Mouse (Mus musculus): ENCODE results near the gene Pus1. TPM values are rescaled to one million over a fixed set of nuclear protein-coding genes. Genes with fewer than 3 reads are reported as not detected.

Gene Pus1
- polyA plus RNA-seq, 1 experiment from 2014 or later: 31.3 TPM

DNA sequence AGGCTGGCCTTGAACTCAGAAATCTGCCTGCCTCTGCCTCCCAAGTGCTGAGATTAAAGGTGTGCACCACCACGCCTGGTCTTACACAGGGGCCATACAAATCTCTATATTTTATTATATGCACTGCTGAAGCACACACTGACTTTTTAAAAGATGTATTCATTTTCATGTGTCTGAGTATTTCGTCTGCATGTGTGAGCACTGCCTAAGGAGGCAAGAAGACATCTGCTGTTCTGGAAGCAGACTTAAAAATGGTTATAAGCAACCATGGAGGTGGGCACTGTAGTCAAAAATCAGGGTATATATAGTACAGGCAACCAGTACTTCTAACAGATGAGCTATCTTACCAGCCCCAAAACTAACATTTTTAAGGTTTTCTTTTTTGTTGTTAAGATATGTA is 49.2 kb downstream of the Pus1 start:
- peaks cover 35% of the 10 kb centered on the region for H3K36me3 ChIP-seq (ENCODE audit: control insufficient read depth, insufficient read depth)

DNA sequence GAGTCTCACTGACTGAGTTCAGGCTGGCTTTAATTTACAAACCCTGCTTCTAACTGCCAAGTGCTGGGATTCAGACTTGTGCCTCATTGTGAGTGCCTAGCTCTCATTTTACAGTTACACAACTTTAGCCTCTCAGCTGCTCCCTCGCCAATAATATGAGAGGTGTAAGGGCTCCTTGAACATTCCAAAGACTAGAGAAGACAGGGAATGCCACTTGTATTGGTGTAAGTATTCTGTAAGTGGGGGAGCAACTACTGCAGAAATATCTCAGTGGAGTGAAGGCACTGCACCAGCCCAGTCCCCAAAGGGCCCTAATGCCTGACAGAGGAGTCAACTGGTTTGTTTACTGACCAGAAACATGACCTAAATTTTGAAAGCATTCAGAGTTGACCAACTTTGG is 52.6 kb downstream of the Pus1 start:
- no peak for ATAC-seq (replicated peaks; ENCODE audit: extremely low read depth, insufficient read depth, low FRiP score)
- WGBS: 82% methylated on average over 1 of the region's 1 CpGs
- no peaks in the 10 kb centered on the region for H3K9me3 ChIP-seq (replicated peaks; ENCODE audit: control insufficient read depth, low read length)
- H3K9ac ChIP-seq (ENCODE audit: low read length): no peak overlapping the region
- no peak overlapping the region for H3K4me2 ChIP-seq (ENCODE audit: low read depth, low read length)
- H3K4me1 ChIP-seq (ENCODE audit: control insufficient read depth, insufficient read depth, low read length): no peaks in the 10 kb centered on the region
- H3K36me3 ChIP-seq (ENCODE audit: control insufficient read depth, insufficient read depth): peaks cover 40% of the 10 kb centered on the region
- no peak overlapping the region for H3K4me3 ChIP-seq (ENCODE audit: low read length)
- H3K27me3 ChIP-seq (ENCODE audit: control insufficient read depth, insufficient read depth, low read length): no peaks in the 10 kb centered on the region
- no peak overlapping the region for H3K27ac ChIP-seq (ENCODE audit: low read length)

More for the DNA sequence above, 49.2 kb downstream of the Pus1 start:
- no peak overlapping the region for H3K4me2 ChIP-seq (ENCODE audit: low read depth, low read length)
- no peak overlapping the region for H3K4me3 ChIP-seq (ENCODE audit: low read length)
- H3K9ac ChIP-seq (ENCODE audit: low read length): no peak overlapping the region
- WGBS: 91% methylated on average over 2 of the region's 2 CpGs
- no peak for ATAC-seq (replicated peaks; ENCODE audit: extremely low read depth, insufficient read depth, low FRiP score)
- no peaks in the 10 kb centered on the region for H3K9me3 ChIP-seq (replicated peaks; ENCODE audit: control insufficient read depth, low read length)
- H3K27me3 ChIP-seq (ENCODE audit: control insufficient read depth, insufficient read depth, low read length): no peaks in the 10 kb centered on the region
- no peak overlapping the region for H3K27ac ChIP-seq (ENCODE audit: low read length)
- H3K4me1 ChIP-seq (ENCODE audit: control insufficient read depth, insufficient read depth, low read length): no peaks in the 10 kb centered on the region

Other genes with a start within 250 kb of the Pus1 start
- gene Galnt9, start 236.3 kb downstream of the Pus1 start, polyA plus RNA-seq (2015; fragmentation: Nextera tagmentation; extraction: Ambion mirVana): 0.07 and 0.13 TPM in 2 replicates
- gene Noc4l, start 127.2 kb downstream of the Pus1 start, polyA plus RNA-seq (2015; fragmentation: Nextera tagmentation; extraction: Ambion mirVana): 32.8 and 36.2 TPM in 2 replicates
- 13.9 and 14.8 TPM in 2 replicates for gene Ddx51, start 127.2 kb downstream of the Pus1 start, polyA plus RNA-seq (2015; fragmentation: Nextera tagmentation; extraction: Ambion mirVana)
- 26.0 and 28.9 TPM in 2 replicates for gene Ep400, start 9.9 kb downstream of the Pus1 start, polyA plus RNA-seq (2015; fragmentation: Nextera tagmentation; extraction: Ambion mirVana)
- gene Ulk1, start 29.4 kb upstream of the Pus1 start, polyA plus RNA-seq (2015; fragmentation: Nextera tagmentation; extraction: Ambion mirVana): 10.0 and 13.1 TPM in 2 replicates
- 22.5 and 23.1 TPM in 2 replicates for gene Hscb, start 59.1 kb upstream of the Pus1 start, polyA plus RNA-seq (2015; fragmentation: Nextera tagmentation; extraction: Ambion mirVana)
- 17.1 and 19.0 TPM in 2 replicates for gene Chek2, start 59.3 kb upstream of the Pus1 start, polyA plus RNA-seq (2015; fragmentation: Nextera tagmentation; extraction: Ambion mirVana)
- 5.7 and 5.8 TPM in 2 replicates for gene Ttc28, start 99.1 kb upstream of the Pus1 start, polyA plus RNA-seq (2015; fragmentation: Nextera tagmentation; extraction: Ambion mirVana)

Data from heart, embryonic 16.5 days (tissue).